Mouse (Mus musculus) CD4-positive helper T cell, adult 2 months (primary cell): Measurements from ENCODE around the gene Vmn1r85.
A peak's percentile ranks its signal among the peaks of the same experiment; 100 is the strongest.
"Not testable (repeated sequence)": the region's sequence is repeated elsewhere in the genome, so short reads cannot be mapped to it uniquely, and the experiment has no call there.

Experiments used
- DNase-seq: peaks from one replicate; pipeline ENCODE4 v3.0.0-alpha.2; 2012; ENCODE audit warnings: low read depth, missing footprints, low spot score

The Vmn1r85 gene

DNA sequence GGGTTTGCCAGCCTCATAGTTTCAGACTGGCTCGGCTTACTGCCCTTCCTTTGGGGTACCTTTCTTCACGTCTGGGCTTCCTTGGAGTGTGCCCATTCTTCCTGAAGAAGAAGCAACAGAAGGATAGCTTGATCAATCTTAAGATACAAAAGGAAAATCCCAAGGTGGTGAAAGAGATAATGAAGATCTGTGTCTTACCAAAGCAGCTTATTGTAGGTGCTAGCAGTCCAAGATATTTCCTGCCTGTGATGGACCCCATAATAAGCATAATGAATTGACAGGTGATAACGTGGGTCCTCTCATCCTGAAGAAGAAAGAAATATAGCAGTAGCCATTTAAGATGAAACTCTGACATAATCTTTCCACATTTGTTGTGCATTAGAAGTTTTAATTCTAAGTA lies at the start of gene Vmn1r85:
Gene Vmn1r85 (minus strand): TSS at position 101 of the 400 bp plus-strand sequence.
- DNase-seq: no peak

DNA sequence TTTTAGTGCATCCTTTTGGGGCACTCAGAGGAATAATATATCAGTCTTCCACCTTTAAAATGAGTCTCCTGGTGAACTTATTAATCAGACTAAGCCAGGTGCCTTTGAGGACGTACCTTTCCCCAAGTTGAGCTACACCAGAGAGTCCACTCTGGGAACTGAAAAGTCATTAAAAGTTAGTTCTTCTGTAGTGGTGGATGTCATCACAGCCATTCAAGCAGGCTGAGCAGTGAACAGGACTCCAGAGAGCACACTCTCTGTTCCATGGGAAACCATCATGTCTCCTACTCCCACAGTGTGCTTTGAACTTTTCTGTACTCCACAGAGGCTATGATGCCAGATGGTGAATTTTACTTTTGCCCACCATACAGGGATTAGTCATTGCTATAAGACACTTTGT lies 45.1 kb upstream of the Vmn1r85 start, which contains the start of gene Vmn1r87:
Gene Vmn1r87 (minus strand): TSS at position 101 of the 400 bp plus-strand sequence.
- no peak for DNase-seq

DNA sequence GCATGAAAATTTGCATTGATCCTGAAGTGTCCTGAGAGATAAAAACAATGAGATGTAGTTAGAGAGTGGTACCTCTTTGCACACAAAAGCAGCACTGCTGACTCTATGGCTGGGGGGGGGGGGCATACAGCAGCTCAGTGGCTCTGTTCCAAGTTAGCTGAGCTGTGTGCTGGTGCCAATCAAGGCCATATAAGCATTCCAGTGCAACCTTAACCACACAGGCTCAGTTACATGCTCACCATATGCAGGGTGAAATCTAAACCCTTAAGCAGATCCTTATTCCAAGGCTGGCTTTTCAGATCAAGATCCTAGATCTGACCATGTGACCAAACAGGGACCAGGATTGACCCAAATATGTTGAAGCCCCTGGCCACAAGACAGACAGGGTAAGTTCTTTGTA lies 42.4 kb upstream of the Vmn1r85 start:
- DNase-seq: no peak

DNA sequence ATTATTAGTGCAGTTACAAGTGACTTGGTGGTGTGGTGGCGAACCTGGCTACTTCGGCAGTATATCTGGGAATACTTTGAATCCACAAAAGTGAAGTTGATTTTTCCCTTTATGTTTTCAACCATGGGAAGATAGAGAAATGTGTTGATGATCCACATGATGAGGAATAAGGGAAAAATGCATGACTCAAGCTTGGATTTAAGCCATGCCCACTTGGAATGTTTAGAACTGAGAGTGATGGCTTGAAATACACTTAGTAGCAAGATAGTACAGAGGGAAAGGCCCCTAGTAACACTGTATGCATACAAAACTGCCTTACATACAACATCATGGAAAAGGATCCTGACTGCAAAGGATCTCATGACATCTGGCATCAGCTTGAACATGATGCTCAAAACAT lies 36.9 kb upstream of the Vmn1r85 start:
- no peak for DNase-seq

DNA sequence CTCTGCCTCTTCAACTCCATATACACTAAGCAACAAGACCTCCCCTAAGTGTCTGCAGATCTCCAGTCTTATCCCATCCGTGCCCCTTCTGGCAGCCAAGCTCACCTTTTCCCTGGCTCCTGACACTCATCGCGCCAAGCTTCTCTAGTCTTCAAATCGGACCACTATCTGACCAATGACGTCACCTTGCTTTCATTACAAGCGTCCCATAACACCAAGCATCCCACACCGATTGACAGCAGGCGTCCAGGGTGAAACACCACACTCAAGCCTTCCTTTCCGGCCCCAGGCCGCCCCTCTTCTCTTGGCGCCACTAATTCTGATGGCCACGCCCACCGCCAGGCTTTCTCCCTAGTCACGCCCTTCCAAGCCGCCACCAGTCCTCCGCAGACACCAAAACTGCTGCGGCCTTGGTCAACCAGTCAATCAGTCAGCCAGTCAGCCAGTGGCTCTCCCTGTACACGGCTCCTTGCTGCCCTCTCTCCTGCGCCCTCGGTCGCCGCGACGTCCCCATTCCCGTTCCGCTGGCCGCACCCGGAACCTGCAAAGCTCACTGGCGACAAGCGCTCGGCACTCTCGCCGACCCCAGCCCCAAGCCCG lies 28.7 kb upstream of the Vmn1r85 start:
- not testable (repeated sequence) for DNase-seq

DNA sequence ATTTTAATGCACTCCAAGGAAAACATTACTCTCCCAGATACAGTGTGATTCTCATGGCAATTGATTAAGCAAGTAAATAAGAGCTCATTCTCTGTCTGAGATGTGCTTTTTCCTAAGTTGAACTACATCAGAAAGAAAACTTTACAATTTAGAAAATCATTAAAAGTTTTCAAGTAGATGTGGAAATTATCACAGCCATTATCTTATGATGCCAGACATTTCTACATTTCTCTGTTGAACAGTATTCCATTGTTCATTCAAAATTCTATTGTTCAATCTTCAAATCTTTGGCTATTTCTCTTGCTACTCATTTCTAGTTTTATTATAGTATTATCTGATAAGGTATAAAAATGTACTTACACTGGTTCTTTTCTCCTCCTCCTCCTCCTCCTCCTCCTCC lies 24.8 kb upstream of the Vmn1r85 start, which contains the start of gene Vmn1r86:
Gene Vmn1r86 (minus strand): TSS at position 101 of the 400 bp plus-strand sequence.
- no peak for DNase-seq

DNA sequence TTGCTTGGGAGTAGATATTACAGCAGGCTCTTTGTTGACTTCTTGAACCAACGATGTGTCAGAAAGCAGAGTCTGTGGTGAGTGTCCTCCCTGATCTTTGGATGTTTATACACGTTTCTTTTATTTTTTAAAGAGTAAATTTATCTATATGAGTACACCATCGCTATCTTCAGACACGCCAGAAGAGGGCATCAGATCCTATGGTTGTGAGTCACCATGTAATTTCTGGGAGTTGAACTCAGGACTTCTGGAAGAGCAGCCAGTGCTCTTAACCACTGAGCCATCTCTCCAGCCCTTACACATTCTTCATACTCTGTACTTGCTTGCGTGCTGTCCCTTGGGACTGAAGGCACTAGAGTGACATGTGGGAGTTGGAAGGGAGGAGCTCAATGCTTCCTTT lies 22.7 kb downstream of the Vmn1r85 start:
- no peak for DNase-seq

DNA sequence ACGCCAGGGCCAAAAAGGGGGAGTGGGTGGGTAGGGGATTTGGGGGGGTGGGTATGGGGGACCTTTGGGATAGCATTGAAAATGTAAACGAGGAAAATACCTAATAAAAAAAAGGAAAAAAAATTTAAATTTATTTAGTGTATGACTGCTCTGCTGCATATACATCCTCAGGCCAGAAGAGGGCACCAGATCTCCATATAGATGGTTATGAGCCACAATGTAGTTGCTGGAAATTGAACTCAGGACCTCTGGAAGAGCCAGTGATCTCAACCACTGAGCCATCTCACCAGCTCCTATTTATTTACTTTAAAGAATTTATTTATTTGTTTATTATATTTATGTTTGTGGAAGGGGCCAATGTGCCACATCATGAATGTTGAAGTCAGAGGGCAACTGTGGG lies 31.6 kb downstream of the Vmn1r85 start:
- DNase-seq: peak; percentile 39

DNA sequence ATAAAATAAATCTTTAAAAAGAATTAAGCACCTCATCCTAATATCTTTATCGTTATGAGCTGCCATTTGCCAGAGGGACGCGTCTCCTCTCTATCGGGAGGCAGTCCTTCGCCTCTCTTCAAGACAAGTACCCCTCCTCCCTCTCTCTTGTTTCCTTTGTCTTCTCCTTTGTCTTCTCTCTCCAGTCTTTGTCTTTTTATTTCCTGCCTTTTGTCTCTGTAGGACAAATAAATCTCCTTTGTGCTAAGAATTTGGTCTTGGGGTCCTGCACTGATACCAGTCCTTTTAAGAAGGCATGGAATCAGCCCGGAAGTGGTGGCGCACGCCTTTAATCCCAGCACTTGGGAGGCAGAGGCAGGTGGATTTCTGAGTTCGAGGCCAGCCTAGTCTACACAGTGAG lies 35.4 kb downstream of the Vmn1r85 start:
- no peak for DNase-seq

DNA sequence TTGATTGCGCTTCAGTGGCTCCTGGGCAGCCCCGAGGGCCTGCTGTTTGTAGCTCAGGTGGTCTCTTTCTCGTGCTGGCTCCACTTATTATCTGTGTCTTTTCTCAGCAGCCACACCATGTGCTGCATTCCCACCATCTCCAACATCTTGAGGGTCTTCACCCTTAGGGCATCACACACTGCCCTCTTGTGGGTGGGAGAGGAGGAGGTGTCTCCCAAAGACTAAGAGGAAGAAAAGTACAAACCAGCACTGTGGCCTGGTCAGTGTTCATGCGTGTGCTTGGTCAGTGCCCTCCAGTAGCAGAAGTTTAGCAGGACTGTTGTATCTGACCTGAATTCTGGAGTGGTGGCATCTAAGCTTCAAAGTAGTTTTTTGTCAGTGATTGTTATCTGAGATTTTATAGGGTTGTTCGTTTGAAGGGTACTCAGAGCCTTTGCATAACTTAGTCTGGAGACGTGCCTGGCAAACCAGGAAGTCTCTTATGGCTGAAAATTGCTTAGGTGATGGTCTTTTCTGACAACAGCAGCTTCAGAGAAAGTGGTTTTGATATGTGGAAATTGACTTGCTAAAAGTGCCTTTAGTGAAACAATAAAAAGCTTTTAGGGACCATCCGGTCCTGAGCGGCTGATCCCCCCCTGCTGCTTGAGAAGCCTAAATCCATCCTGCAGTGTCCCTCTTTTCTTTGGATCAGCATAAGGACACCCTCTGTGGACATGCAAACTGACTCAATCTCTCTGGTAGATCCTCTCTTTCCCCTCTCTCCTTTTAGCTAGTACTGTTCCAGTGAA lies 37.9 kb downstream of the Vmn1r85 start:
- no peak for DNase-seq

DNA sequence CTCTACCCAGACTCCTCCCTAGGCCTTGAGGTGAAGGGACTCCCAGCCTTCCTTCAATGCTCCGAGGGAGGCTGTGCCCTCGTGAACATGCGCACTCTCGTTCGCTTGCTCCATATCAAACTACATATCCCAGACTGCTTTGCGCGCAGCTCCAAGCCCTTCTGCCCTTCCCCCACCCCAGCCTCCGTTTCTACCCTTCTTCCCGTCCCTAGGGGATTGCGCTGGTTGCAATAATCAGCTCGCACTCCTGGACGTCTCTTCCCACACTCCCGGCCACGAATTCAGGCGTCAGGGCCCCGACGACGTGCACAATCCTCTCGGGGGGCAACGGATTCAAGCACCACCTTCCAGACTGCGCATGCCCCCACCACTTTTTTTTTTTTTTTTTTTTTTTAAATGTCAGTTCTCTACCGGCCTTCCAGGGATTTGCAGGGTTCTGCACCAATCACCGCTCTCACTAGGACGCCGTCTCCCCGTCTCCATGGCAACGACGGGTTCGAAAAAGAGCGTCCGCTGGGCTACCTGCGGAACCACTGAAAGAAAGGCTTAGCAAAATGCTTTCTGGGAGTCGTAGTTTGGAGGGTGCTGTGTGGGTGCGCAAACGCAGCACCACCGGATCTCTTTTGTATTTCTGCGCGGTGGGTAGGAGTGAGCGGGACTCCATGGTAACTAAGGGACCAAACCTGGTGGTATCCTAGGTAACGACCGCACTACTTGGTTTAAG lies 40.5 kb downstream of the Vmn1r85 start, which contains the start of gene Mzf1:
Gene Mzf1 (minus strand): TSS at position 478 of the 724 bp plus-strand sequence.
- DNase-seq: peak; percentile 97

DNA sequence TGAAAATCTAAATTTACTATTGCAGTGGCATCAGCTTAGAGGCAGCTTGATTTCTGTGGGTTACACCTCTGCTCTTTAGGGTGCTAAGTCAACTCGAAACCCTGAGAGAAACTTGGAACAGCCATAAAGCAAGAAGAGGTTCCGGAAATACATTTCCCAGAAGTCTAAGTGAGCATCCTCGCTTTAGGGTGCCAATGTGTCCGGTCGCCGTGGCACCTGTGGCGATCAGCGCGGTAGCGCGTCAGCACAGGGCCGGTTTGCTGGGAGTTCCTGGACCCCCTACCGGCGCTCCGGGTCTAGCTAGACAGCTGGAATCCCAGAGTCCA lies 41.0 kb downstream of the Vmn1r85 start:
- DNase-seq: no peak

DNA sequence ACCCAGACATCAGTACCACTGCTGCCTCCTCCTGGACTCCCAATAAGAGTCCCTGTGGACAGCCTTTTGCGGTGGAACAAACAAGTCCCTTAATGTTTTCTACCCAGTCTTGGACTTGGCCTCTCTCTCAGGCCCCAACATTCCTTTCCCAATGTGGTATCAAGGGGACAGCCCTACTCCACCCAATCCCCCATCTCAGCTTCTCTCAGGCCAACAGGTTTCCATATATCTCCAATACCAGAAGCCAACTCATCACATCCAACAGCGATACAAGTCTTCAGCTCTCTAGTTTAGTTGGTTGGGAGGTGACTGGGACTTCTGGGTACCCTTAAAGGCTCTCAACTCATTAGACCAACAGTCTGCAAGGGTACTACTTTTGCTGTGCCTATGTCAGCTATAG lies 41.5 kb downstream of the Vmn1r85 start:
- no peak for DNase-seq

DNA sequence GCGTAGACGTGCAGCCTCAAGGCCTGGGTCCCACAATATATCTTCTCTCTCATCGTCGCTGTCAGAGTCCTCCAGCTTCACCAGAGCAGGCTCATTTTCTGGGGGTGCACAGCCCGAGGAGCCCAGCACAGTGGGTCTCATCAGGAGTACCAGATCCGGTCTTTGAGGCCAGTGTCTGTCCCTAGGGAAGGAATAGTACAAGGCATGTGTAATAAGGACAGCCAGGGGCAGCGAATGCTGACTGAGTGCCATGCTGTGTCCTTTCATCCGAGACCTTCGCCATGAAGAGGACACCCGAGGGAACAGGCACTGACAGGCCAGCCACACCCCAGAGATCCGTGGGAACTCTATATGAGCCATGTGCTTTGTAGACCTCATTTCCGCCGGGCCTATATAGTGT lies 42.0 kb downstream of the Vmn1r85 start:
- no peak for DNase-seq

DNA sequence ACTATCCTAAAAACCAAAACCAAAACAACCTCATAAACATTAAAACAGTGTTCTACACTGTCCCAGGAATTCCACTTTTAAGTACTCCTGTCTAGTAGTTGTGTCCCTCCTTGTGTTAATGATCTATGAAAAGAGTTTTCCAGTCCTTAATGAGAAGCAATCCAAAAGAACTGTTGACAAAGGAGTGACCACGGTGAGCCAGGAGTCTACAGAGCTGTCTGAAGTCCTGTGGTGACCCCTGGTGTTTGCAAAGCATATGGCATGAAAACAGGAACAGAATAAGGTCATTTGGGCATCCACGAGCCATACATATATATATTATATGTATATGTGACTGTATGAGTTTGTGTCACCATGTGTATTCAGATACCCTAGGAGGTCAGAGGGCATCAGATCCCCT lies 48.9 kb downstream of the Vmn1r85 start:
- DNase-seq: peak; percentile 78

DNA sequence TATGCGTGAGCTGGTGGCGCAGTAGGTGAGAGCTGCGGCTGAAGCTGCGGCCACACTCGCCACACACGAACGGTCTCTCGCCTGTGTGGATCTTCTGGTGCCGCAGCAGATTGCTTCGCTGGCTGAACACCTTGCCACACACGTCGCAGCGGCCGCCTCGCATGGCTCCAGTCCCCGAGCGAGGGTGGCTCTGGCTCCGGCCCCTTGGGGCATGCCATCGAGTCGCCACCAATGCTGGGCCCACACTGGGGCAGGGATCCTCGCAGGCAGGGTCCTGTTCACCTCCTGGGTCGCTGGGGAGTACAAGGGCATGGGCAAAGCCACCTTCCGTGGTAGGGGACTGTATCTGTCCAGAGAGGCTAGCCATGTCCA lies 50.7 kb downstream of the Vmn1r85 start:
- no peak for DNase-seq

DNA sequence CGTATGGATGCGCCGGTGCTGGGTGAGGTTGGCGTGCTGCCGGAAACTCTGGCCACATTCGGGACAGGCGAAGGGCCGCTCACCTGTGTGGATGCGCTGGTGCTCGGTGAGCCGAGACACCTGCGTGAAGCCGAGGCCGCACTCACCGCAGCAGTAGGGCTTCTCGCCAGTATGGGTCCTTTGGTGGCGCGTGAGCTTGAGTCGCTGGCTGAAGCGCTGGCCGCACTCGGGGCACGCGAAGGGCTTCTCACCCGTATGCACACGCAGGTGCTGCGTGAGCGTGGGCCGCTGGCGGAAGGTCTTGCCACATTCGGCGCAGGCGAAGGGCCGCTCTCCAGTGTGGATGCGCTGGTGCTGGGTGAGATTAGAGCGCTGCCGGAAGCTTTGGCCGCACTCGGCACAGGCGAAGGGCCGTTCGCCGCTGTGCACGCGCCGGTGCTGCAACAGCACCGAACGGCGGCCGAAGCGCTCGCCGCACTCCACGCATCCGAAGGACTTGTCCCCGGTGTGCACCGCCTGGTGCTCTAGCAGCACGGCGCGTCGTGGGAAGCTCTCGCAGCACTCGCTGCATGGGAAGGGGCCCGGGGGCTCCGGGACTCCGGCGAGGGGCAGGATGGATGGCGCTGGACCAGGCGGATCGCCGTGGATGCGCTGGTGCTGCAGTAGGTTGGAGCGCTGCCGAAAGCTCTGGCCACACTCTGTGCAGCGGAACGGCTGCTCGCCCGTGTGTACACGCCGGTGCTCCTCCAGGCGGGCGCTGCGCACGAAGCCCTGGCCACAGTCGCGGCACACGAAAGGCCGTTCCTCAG lies 51.3 kb downstream of the Vmn1r85 start:
- peak; percentile 28 for DNase-seq

DNA sequence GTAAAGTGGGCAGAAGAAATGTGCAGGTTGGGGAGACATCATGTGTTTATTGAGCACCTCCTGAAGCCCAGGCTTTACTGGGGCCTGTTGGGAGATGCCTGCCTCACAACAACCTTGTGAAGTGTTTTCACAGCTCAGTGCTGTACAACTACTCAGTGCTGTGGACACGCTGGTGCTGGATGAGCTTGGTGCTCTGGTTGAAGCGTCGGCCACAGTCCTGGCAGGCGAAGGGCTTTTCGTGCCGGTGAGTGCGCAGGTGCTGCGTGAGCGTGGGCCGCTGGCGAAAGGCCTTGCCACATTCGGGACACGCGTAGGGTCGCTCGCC lies 51.9 kb downstream of the Vmn1r85 start:
- DNase-seq: no peak

DNA sequence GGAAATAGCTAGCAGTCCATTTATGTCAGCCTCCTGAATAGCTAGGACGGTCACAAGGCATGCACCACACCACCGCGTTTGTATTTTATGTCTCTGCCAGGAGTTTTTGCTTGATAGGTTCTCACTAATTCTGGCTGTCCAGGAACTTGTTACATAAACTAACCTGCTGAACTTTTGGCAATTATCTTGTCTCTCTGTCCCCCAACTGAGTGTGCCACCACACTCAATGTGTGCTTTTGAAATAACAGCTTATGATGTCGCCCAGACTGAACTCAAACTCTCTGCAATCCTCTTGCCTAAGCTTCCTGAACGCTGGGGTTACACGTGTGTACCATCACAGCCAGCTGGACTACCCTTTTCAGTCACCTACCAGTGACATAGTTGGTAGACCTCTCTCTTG lies 52.5 kb downstream of the Vmn1r85 start:
- DNase-seq: no peak

DNA sequence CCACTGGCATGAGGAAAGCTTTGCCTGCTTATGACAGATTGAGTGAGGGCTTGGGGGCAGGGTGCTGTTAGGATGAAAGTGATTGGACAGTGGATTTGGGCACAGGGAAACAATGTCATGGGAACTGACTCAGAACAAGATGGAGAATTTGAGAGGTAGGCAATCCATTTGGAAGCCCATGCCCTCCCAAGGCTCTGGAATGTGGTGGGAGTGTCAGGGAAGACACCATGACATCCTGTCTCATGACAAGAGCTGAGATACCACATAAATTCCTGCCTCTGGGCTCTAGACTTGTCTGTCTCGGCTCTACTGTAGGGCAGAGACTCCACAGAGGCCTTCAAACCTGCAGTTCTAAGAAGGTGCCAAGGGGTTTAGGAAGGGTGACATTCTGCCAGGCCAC lies 53.7 kb downstream of the Vmn1r85 start:
- no peak for DNase-seq

DNA sequence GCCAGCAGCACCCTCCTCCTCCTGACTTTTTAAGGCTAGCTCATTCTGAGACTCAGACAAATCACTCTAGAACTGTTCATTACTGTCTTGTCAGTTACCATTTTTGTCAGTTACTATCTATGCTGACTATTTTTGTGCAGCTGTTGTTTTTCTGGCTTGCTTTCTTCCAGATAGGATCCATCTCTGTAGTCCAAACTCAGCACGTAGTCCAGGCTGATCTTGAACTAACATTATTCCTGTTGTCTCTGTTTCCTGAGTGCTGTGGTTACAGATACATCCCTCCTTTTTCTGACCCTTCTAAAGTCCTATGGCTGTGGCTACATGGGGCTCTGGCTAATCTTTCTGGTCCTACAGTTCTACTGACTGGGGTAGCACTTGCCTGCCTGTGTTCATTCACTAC lies 55.8 kb downstream of the Vmn1r85 start:
- no peak for DNase-seq

DNA sequence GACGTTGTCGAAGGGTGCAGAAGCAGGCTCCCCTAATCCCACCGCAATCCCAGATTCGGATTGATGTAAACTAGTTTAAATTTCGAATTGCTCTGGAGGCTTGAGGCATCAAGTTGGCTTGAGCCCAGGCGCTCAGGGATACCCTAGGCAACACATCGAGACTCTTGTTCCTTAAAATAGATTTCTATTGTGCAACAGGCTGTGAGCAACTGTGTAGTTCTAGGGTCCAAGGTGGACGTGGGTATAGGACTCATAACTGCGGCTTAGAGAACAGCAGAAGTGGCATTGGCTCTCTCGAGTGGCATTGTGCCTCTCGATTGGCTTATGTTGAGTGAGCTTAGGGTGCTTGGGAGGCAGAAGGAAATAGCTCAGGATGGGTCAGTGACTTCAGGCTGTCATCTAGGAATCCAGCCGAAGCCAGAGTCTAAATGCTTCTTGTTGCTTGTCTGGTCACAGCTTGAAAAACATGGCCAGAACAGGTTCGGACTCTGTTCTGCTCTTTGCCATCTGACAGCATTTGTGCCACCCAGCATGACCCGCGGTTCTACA lies 56.3 kb downstream of the Vmn1r85 start:
- no peak for DNase-seq
